Mouse (Mus musculus) C2C12 (cell line): ENCODE measurements at regions not wholly inside any gene's neighbourhood (a gene's known extent, or its start where the extent isn't known, plus 50 kb on each side); places are given as distances from the start of the nearest gene placed in this dataset.
A peak's percentile ranks its signal among the peaks of the same experiment; 100 is the strongest.

ENCODE experiments used
- CEBPB ChIP-seq: IDR thresholded peaks from one replicate; pipeline ENCODE4 v1.6.1; 2011; ENCODE audit warnings: low read depth, mild to moderate bottlenecking, control low read depth, moderate library complexity
- CTCF ChIP-seq: IDR thresholded peaks from one replicate; pipeline ENCODE4 v1.5.1; 2011; ENCODE audit not compliant: control insufficient read depth, insufficient read depth, insufficient read length
- FOSL1 ChIP-seq: IDR thresholded peaks from one replicate; pipeline ENCODE4 v1.8.0; 2011; ENCODE audit warnings: mild to moderate bottlenecking, low read length; ENCODE audit not compliant: poor library complexity, insufficient read depth, severe bottlenecking
- MAX ChIP-seq: IDR thresholded peaks from one replicate; pipeline ENCODE4 v1.6.1; 2011; ENCODE audit warnings: mild to moderate bottlenecking, control low read depth
- MYOD1 ChIP-seq: IDR thresholded peaks from one replicate; pipeline ENCODE4 v1.6.1; 2011; ENCODE audit warnings: low read depth; ENCODE audit not compliant: control insufficient read depth, insufficient read length
- MYOG ChIP-seq: IDR thresholded peaks from one replicate; pipeline ENCODE4 v1.6.1; 2011; ENCODE audit not compliant: control insufficient read depth, insufficient read length; ENCODE audit errors: extremely low read depth
- USF1 ChIP-seq: IDR thresholded peaks from one replicate; pipeline ENCODE4 v1.6.1; 2011; ENCODE audit warnings: low read depth, mild to moderate bottlenecking, control low read depth, moderate library complexity

DNA sequence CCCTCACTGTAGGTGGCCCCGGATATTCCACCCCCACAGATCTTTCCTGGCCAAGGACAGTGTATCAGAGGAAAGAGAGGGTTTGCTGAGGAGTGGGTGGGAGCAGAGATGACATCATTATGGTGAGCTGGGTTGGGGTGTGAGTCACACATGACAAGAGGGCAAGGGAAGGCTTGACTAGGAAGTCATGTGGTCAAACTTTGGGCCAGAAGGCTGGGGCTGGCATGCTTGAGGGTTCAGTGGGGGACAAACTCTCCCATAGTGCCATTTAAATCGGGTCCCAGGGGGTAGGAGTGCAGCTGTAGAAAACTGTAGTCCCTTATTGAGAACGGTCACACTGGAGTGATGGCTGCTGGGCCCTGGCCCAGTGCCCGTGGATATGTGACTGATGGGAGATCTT lies 67.1 kb upstream of the Laptm4a start:
- TF ChIP-seq MYOG (no peak), USF1 (peak; percentile 82), CTCF (no peak), MAX (peak; percentile 58), MYOD1 (peak; percentile 40), FOSL1 (peak; percentile 86), CEBPB (no peak)
